Mouse (Mus musculus): ENCODE measurements around the gene Zyx.

Gene Zyx

GRCm38 (mm10) chr6:42395960-42396809, 46.8 kb downstream of the Zyx start:
- peak; percentile 85 for DNase-seq (ENCODE audit: low spot score)

GRCm38 (mm10) chr6:42397041-42397657, 47.7 kb downstream of the Zyx start:
- no peak for DNase-seq (ENCODE audit: low spot score)

GRCm38 (mm10) chr6:42398285-42398684, 48.9 kb downstream of the Zyx start:
- DNase-seq (ENCODE audit: low spot score) = no peak

GRCm38 (mm10) chr6:42398998-42399397, 49.6 kb downstream of the Zyx start:
- DNase-seq (ENCODE audit: low spot score) = no peak

- no peak for DNase-seq (ENCODE audit: low spot score)
Measured at GRCm38 (mm10) chr6:42399938-42400337, 50.5 kb downstream of the Zyx start, which contains the start of gene Tas2r143. Tas2r143 (plus strand) TSS chr6:42400238.

- no peak for DNase-seq (ENCODE audit: low spot score)
Measured at GRCm38 (mm10) chr6:42405134-42405533, 55.7 kb downstream of the Zyx start, which contains the start of gene Tas2r135. Tas2r135 (plus strand) TSS chr6:42405434.

All from testis, postnatal 10 days (tissue).